Mouse (Mus musculus) neural tube, embryonic 12.5 days (tissue): ENCODE measurements around the gene Tma7. TPM values are rescaled to one million over a fixed set of nuclear protein-coding genes. Genes with fewer than 3 reads are reported as not detected.

Experiments
- ATAC-seq: fragments of 200-750 bp; cut with Nextera tagmentation; 2 replicates; pipeline ENCODE4 v1.8.0; 2017; ENCODE audit warnings: low read depth, mild to moderate bottlenecking, moderate TSS enrichment, moderate library complexity; ENCODE audit not compliant: low FRiP score
- H3K27ac ChIP-seq: fragments of 300-500 bp; sonication (generic); 2 replicates; pipeline ENCODE4 v1.5.1; 2016
- H3K27me3 ChIP-seq: fragments of 300-500 bp; sonication (generic); replicated peaks from 2 replicates; pipeline ENCODE4 v1.6.1; 2016; ENCODE audit warnings: mild to moderate bottlenecking
- H3K36me3 ChIP-seq: fragments of 300-500 bp; sonication (generic); 2 replicates; pipeline ENCODE4 v1.6.1; 2016; ENCODE audit warnings: mild to moderate bottlenecking
- H3K4me1 ChIP-seq: fragments of 300-500 bp; sonication (generic); 2 replicates; pipeline ENCODE4 v1.6.1; 2016
- H3K4me2 ChIP-seq: fragments of 300-500 bp; sonication (generic); replicated peaks from 2 replicates; pipeline ENCODE4 v1.6.1; 2016; ENCODE audit warnings: mild to moderate bottlenecking
- H3K4me3 ChIP-seq: fragments of 300-500 bp; sonication (generic); 2 replicates; pipeline ENCODE4 v1.5.1; 2016
- H3K9ac ChIP-seq: fragments of 300-500 bp; sonication (generic); 2 replicates; pipeline ENCODE4 v1.6.1; 2016; ENCODE audit warnings: mild to moderate bottlenecking
- H3K9me3 ChIP-seq: fragments of 300-500 bp; sonication (generic); 2 replicates; pipeline ENCODE4 v1.6.1; 2016; ENCODE audit warnings: mild to moderate bottlenecking
- WGBS: fragments of 180-500 bp; shearing (Covaris S2); methylation state at CpG from one replicate; pipeline ENCODE4 v1.1.7; 2016; 5-methylcytosine and 5-hydroxymethylcytosine counted together
- polyA plus RNA-seq: library from polyadenylated mRNA; unstranded; fragments of >200 nt; fragmentation: Nextera tagmentation; extraction: Ambion mirVana; gene quantifications from 2 replicates; pipeline ENCODE4 v1.2.1, GENCODE M21; 2016

Tma7 gene
- polyA plus RNA-seq, 1 experiment from 2014 or later: 773 TPM

DNA sequence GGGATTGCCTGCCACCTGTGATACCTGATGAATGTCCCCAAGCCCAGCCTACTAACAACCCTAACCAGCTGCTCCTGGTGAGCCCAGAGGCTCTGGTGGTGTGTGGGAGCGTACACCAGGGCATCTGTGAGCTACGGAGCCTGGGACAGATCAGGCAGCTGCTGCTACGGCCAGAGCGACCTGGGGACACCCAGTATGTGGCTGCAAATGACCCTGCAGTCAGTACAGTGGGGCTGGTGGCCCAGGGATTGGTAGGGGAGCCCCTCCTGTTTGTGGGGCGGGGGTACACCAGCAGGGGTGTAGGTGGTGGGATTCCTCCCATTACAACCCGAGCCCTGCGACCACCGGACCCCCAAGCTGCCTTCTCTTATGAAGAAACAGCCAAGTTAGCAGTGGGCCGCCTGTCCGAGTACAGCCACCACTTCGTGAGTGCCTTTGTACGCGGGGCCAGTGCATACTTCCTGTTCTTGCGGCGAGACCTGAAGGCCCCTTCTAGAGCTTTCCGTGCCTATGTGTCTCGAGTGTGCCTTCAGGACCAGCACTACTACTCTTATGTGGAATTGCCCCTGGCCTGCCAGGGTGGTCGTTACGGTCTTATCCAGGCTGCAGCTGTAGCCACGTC lies 18.0 kb upstream of the Tma7 start:
- WGBS: 88% methylated on average over 20 of the region's 20 CpGs
- Histone ChIP-seq H3K4me3 (no peak overlapping the region), H3K27me3 (no peaks in the 10 kb centered on the region), H3K9me3 (no peaks in the 10 kb centered on the region), H3K4me2 (no peak overlapping the region), H3K9ac (no peak overlapping the region), H3K36me3 (peaks cover 62% of the 10 kb centered on the region), H3K27ac (0 out of 2 replicates have a peak overlapping the region, but pooled peaks have one; percentile 26), H3K4me1 (peaks cover 49% of the 10 kb centered on the region)
- no peak for ATAC-seq

DNA sequence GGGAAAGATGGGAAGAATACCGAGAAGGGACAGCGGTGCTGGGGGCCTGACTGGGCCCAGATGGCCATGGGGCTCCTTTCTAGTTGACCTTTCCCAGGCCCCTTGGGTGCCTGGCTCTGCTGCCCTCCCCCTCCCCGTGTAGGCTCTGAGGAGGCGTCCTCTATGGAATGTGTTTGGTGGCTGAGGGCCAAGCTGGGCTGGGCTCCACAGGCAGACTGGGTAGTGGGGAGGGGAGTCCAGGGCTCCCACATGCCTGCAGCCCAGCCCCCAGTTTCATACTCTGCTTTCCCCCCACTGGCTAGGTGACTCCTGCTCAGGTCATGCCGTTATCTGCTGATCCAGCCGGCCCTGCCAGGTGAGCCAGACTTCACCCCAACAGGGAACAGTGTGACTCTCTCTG lies 16.6 kb upstream of the Tma7 start:
- WGBS: 52% methylated on average over 6 of the region's 6 CpGs
- H3K27ac ChIP-seq: no peak overlapping the region

DNA sequence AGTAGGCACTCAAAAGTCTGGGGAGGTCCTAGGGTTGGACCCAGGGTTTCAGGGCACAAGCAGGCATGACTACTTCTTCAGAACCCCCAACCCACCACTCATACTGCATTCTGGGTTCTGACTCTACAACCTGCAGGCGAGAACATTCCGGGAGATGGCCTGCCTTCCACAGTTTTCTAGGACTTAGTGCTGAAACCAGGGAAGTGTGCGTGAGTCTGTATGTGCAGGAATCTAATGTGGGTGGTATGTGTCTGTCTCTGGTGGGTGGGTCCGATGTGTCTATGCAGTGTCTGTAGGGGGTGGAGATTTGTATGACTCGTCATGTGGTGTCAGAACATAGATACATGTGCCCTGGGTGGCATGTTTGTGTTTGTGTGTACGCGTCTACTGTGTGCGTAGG lies 16.0 kb upstream of the Tma7 start:
- no peaks in the 10 kb centered on the region for H3K9me3 ChIP-seq
- no peaks in the 10 kb centered on the region for H3K27me3 ChIP-seq
- H3K4me3 ChIP-seq: peak overlapping the region; percentile 72
- WGBS: 93% methylated on average over 8 of the region's 8 CpGs
- no peak for ATAC-seq
- peaks cover 52% of the 10 kb centered on the region for H3K4me1 ChIP-seq
- no peak overlapping the region for H3K27ac ChIP-seq
- peak overlapping the region; percentile 93 for H3K9ac ChIP-seq
- H3K4me2 ChIP-seq: peak overlapping the region; percentile 88
- H3K36me3 ChIP-seq: peaks cover 42% of the 10 kb centered on the region

More for the DNA sequence above, 16.6 kb upstream of the Tma7 start:
- Histone ChIP-seq H3K4me3 (no peak overlapping the region), H3K4me1 (peaks cover 46% of the 10 kb centered on the region), H3K4me2 (peak overlapping the region; percentile 88), H3K9me3 (no peaks in the 10 kb centered on the region), H3K36me3 (peaks cover 48% of the 10 kb centered on the region), H3K27me3 (no peaks in the 10 kb centered on the region), H3K9ac (peak overlapping the region; percentile 93)
- ATAC-seq: no peak

DNA sequence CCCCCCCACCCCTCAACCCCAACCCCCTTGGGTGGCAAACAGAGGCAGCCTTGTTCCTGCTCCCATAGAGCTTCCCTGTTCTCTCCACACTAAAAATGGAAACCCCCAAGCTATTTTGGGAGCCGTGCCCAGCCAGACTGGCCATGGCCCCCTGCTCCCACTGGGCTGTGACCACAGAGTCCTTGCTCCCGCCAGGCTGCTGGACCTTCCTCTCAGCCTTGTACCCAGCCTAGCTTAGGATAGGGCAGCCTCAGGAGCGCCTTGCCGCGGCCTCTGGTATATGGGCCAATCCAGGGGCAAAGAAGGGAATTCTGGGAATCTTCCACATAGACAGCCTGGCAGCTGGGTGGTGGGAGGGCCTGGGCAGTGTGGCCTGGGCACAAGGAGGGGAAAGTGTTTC lies 15.4 kb upstream of the Tma7 start:
- WGBS: 56% methylated on average over 5 of the region's 5 CpGs
- H3K27ac ChIP-seq: 0 out of 2 replicates have a peak overlapping the region, but pooled peaks have one; percentile 100
- H3K4me1 ChIP-seq: peaks cover 54% of the 10 kb centered on the region
- peak overlapping the region; percentile 93 for H3K9ac ChIP-seq
- H3K9me3 ChIP-seq: no peaks in the 10 kb centered on the region
- H3K36me3 ChIP-seq: peaks cover 38% of the 10 kb centered on the region
- H3K27me3 ChIP-seq: no peaks in the 10 kb centered on the region
- ATAC-seq: no peak
- H3K4me3 ChIP-seq: peak overlapping the region; percentile 72
- H3K4me2 ChIP-seq: peak overlapping the region; percentile 88

DNA sequence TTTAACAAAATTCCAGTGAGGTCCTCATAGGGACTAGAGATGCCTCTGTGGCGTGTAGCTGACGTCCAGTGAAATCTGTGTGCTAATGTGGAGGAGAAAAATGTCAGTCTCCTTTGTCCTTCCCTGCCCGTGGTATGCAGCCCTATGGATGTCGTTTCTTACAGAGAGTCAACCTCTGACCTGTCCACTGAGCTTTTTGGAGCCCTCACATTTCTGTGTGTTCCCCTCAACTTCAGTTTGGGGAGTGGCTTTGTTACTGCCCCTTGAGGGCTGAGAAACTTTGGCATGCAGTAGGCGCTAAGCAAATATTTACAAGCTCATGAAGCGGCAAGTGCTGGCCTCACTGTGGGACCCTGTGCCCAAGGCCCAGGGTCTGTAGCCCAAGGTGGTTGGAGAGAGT lies 14.9 kb upstream of the Tma7 start:
- peak overlapping the region; percentile 72 for H3K4me3 ChIP-seq
- H3K36me3 ChIP-seq: peaks cover 37% of the 10 kb centered on the region
- no peaks in the 10 kb centered on the region for H3K27me3 ChIP-seq
- H3K9ac ChIP-seq: peak overlapping the region; percentile 93
- peak overlapping the region; percentile 88 for H3K4me2 ChIP-seq
- 16% methylated on average over 6 of the region's 6 CpGs for WGBS
- H3K27ac ChIP-seq: peak overlapping the region; percentile 100; the same call in 1 of the 2 replicates
- peaks cover 54% of the 10 kb centered on the region for H3K4me1 ChIP-seq
- no peaks in the 10 kb centered on the region for H3K9me3 ChIP-seq
- no peak for ATAC-seq

DNA sequence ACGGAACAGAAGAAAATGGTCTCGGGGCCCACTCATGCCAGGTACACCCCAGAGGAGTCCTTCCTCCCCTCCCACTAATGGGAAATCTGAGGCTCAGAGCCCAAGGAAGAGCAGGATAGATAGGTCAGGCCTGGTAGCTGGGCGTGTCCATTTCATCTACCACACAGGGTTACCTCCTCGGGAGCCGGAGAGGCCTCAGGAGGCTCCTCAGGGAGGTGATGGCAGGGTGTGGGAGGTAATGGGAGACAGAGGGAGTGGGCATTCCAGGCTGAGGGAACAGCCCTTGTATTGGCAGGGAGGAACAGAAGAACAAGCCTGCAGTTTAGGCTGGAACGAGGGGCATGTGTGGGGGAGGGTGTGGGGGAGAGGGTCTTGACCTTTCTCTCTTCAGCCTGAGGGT lies 14.5 kb upstream of the Tma7 start:
- Histone ChIP-seq H3K4me1 (peaks cover 54% of the 10 kb centered on the region), H3K4me3 (peak overlapping the region; percentile 72), H3K27ac (peak overlapping the region; percentile 100)

DNA sequence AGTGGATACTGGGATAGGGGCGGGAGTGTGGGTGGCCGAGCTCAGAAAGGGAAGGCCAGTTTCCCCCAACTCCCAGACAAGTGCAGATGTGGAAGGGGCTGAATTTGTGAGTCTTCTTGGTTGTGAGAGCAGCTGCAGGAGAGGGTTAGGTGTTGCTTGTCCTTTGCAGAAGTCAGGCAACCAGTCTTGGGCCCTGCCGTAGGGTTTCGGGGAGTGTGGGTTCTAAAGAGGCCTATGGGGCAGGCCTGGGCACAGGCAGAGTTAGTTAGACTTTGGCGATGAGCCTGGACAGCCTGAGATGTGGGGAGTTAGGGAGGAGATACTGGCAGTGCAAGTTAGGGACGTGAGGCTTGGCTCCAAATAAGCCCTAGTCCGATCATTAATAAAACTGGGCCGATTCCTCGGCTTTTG lies 13.9 kb upstream of the Tma7 start:
- peak overlapping the region; percentile 88 for H3K4me2 ChIP-seq
- WGBS: 11% methylated on average over 9 of the region's 9 CpGs
- H3K27me3 ChIP-seq: no peaks in the 10 kb centered on the region
- H3K9me3 ChIP-seq: no peaks in the 10 kb centered on the region
- peak overlapping the region; percentile 72 for H3K4me3 ChIP-seq
- ATAC-seq: 0 out of 2 replicates have a peak, but pooled peaks have one; percentile 4
- H3K9ac ChIP-seq: peak overlapping the region; percentile 93
- H3K36me3 ChIP-seq: peaks cover 36% of the 10 kb centered on the region
- peaks cover 54% of the 10 kb centered on the region for H3K4me1 ChIP-seq
- H3K27ac ChIP-seq: peak overlapping the region; percentile 100

More for the DNA sequence above, 14.5 kb upstream of the Tma7 start:
- Histone ChIP-seq H3K4me2 (peak overlapping the region; percentile 88), H3K36me3 (peaks cover 36% of the 10 kb centered on the region), H3K9ac (peak overlapping the region; percentile 93), H3K9me3 (no peaks in the 10 kb centered on the region), H3K27me3 (no peaks in the 10 kb centered on the region)
- WGBS: 17% methylated on average over 6 of the region's 6 CpGs
- ATAC-seq: no peak

DNA sequence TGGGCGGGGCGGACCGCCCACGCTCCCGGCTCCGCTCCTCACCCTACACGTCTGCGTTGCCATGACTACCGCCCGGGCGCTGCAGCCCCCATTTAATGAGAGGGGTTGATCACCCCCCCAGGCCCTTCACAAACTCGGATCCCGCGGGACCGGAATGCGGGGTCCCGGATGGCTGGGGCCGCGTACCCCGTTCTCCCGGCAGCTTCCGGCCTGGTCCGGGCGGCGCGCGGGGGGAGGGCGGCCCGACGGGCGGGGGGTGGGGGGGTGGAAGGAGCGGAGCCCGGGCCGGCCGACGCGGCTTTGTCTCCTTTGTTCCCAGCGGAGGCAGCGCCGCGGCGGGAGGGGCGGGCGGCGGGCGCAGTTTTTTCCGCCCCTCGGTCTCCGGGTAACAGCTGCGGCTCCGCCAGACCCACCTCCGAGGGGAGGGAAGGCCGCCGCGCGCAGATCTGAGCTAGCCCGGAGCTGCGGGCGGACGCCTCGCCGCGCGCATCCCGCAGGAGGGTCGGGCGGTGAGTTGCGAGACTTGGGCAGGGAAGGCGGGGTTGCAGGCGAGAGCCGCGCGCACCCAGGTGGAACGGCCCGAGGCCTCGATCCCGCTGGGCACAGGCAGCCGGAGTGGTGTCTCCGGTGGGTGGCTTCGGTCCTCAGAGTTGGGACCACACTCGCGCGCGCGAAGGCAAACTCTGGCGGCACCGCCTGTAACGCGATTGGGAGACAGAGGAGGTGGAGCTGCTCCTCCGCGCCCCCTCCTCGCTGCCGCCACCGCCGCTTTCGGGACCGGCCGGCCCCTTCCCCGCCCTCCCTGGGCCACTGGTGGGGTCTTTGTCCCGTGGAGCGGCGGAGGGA lies 13.0 kb upstream of the Tma7 start, which contains the start of gene Plxnb1:
Gene Plxnb1, plus strand, starts transcription at position 253 of the 846 bp plus-strand sequence.
- Histone ChIP-seq H3K4me3 (peak within 1 kb of the TSS; percentile 72), H3K9ac (peak within 1 kb of the TSS; percentile 93), H3K4me1 (peaks cover 53% of the 10 kb centered on the region), H3K4me2 (peak within 1 kb of the TSS; percentile 88), H3K27me3 (no peaks in the 10 kb centered on the region), H3K27ac (peak within 1 kb of the TSS; percentile 100), H3K9me3 (no peaks in the 10 kb centered on the region), H3K36me3 (peaks cover 34% of the 10 kb centered on the region)
- WGBS: under 1% methylated on average over 93 of the region's 102 CpGs
- peak; percentile 71 for ATAC-seq

DNA sequence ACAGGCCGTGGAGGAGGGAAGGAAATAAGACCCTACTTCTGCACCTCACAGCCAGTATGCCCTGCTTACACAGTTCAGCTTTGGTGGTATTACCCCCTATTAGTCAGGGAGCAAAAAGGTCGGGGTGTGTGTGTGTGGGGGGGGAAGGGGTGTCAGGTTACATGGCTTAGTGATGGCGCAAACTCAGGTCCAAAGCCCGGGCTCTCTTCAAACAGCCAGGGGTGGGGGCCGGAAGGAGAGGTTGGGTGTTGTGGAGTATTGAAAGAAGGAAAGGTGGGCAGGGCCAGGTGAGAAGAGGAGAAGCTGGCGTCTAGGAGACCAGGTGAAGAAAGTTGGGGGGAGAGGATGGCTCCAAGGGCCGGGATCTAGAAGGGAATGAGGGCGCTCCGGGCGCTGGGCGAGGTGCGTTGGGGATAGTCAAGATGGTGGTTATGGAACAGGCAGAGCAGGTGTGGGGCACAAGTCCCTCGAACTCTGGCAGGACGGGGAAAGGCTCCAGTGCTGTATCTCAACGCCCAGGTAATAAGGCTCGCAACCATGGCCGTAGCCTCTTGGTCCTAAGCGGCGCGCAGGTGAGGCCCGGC lies 12.3 kb upstream of the Tma7 start:
- H3K4me1 ChIP-seq: peaks cover 50% of the 10 kb centered on the region
- H3K36me3 ChIP-seq: peaks cover 32% of the 10 kb centered on the region
- ATAC-seq: peak; percentile 8; the same call in 1 of the 2 replicates
- H3K4me2 ChIP-seq: peak overlapping the region; percentile 88
- no peaks in the 10 kb centered on the region for H3K27me3 ChIP-seq
- peak overlapping the region; percentile 93 for H3K9ac ChIP-seq
- WGBS: under 1% methylated on average over 21 of the region's 21 CpGs
- peak overlapping the region; percentile 100 for H3K27ac ChIP-seq
- H3K9me3 ChIP-seq: no peaks in the 10 kb centered on the region
- peak overlapping the region; percentile 72 for H3K4me3 ChIP-seq

DNA sequence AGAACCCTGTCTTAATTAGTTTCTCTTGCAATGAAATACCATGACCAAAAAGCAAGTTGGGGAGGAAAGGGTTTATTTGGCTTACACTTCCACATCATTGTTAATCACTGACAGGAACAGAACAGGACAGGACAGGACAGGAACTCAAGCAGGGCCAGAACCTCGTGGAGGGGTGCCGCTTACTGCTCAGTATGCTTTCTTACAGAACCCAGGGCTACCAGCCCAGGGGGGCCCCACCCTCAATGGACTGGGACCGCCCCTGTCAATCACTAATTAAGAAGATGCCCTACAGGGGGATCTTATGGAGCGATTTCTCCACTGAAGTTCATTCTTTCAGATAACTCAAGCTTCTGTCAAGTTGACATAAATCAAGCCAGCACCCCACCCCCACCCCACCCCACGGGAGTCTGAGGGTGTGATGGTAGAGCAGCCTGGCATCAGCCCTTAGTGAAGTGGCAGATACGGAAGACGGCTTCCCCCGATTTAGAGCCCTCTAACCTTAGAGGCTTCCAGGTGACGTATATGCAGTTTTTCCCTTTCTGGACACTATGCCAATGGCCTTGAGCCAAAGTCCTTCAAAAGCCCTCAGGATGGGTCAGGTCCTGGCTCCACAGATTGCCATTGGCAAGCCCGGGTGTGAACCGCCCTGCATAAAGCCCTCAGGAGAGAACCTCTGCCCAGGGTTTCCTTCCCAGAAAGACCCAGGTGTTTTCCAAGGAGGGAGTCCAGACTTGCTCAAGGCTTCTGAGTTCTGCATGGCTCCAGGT lies 11.6 kb upstream of the Tma7 start:
- Histone ChIP-seq H3K27me3 (no peaks in the 10 kb centered on the region), H3K4me1 (peaks cover 43% of the 10 kb centered on the region), H3K9ac (peak overlapping the region; percentile 93; the same call in 1 of the 2 replicates), H3K4me2 (peak overlapping the region; percentile 88), H3K36me3 (peaks cover 33% of the 10 kb centered on the region), H3K4me3 (peak overlapping the region; percentile 72; the same call in 1 of the 2 replicates), H3K27ac (0 out of 2 replicates have a peak overlapping the region, but pooled peaks have one; percentile 20), H3K9me3 (no peaks in the 10 kb centered on the region)
- WGBS: 19% methylated on average over 11 of the region's 11 CpGs
- no peak for ATAC-seq

DNA sequence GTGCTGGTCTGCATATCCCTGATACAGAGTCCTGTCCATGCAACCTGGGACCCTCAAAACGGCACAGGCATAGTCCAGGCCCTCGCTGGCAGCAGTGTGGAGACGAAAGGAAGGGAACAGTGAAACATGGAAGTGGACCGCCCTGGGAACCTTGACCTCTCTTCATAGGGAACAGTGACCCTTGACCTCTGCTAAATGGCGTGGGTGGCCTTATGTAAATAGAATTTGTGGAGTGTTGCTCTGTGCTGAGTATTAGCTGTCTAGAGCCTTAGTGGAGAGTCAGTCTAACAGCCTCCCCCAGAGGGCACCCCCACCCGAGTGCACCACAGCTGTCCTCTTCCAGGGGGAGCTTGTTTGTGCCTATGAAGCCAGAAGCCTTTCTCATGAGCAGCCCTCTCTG lies 10.4 kb upstream of the Tma7 start:
- peaks cover 32% of the 10 kb centered on the region for H3K4me1 ChIP-seq
- H3K27ac ChIP-seq: no peak overlapping the region
- no peak for ATAC-seq

More for the DNA sequence above, 10.4 kb upstream of the Tma7 start:
- WGBS: 47% methylated on average over 6 of the region's 6 CpGs
- no peak overlapping the region for H3K9ac ChIP-seq
- no peaks in the 10 kb centered on the region for H3K9me3 ChIP-seq
- H3K4me3 ChIP-seq: no peak overlapping the region
- H3K4me2 ChIP-seq: no peak overlapping the region
- peaks cover 33% of the 10 kb centered on the region for H3K36me3 ChIP-seq
- H3K27me3 ChIP-seq: no peaks in the 10 kb centered on the region
